ENCODE assay signal across 9 mouse cellular contexts in genomic region chr13:113355022-113355421, GRCm38 (mm10).
DNase-seq lines count a peak whose midpoint lies in the region; ATAC-seq and TF ChIP-seq lines count a peak whose summit lies in the region.
"Had no signal": no experiment of that assay in that cellular context is flagged by ENCODE, and none has a peak within 500 bp of the region (broad histone marks: within the 10 kb centered on the region; RNA-seq: fewer than 3 reads in every experiment).

No protein-coding gene starts in this region.

- in situ Hi-C loops in CH12.LX (cut with MboI; ENCODE audit: low pct_ligation_motif_present, low pct_unique_long_range_greater_than_20kb, low sequenced_read_pairs): no loop called here

- H3K27me3 ChIP-seq in CH12.LX (replicated peaks): no peaks in the 10 kb centered on the region
- H3K27me3 ChIP-seq in liver, postnatal 0 days (ENCODE audit: insufficient read depth, low read length): no peaks in the 10 kb centered on the region
- H3K27me3 ChIP-seq: liver, embryonic 12.5 days had no signal

- no peak for TF ChIP-seq POLR2A in CH12.LX (IDR thresholded peaks at IDR 0.05; ENCODE audit: low read depth, low read length)

- TF ChIP-seq CTCF in CH12.LX (conservative IDR thresholded peaks at IDR 0.05 in 1 of 2, IDR thresholded peaks at IDR 0.05 in 1 of 2; ENCODE audit: low read depth in 2 of 2, low read length in 2 of 2): no peak
- no peak for TF ChIP-seq CTCF in liver, postnatal 0 days (IDR thresholded peaks at IDR 0.05; ENCODE audit: low read depth)

- no peak overlapping the region for H3K9ac ChIP-seq in CH12.LX (ENCODE audit: insufficient read depth, low read depth)
- no peak overlapping the region for H3K9ac ChIP-seq in liver, postnatal 0 days (replicated peaks)
- H3K9ac ChIP-seq: liver, embryonic 12.5 days had no signal

- DNase-seq in cerebellum, postnatal 10 days: peak; percentile 23 to 42
- no peak for DNase-seq in cerebellum, adult 11 months
- peak; percentile 21 for DNase-seq in CH12.LX (ENCODE audit: extremely low read depth)
- DNase-seq in gastrocnemius, postnatal 25 days: peak; percentile 49
- peak; percentile 67 for DNase-seq in mesoderm, embryonic 11.5 days (ENCODE audit: low read depth, low spot score)
- no peak for DNase-seq in liver, postnatal 0 days
- no peak for DNase-seq in B cell, adult 2 months
- no peak for DNase-seq in right cerebral cortex, postnatal 36 days (ENCODE audit: low spot score in 2 of 2)

- no peak overlapping the region for H3K27ac ChIP-seq in CH12.LX (ENCODE audit: insufficient read depth, low read depth)
- H3K27ac ChIP-seq in liver, postnatal 0 days (ENCODE audit: low read depth): no peak overlapping the region
- H3K27ac ChIP-seq: liver, embryonic 12.5 days had no signal

- dilution Hi-C loops in CH12.LX (cut with MboI; ENCODE audit: extremely low pct_ligation_motif_present, extremely low pct_unique_long_range_greater_than_20kb, low sequenced_read_pairs): no loop called here

- ATAC-seq in liver, postnatal 0 days: no peak
- ATAC-seq: liver, embryonic 12.5 days had no signal

- 74% methylated on average over 4 of the region's 4 CpGs for WGBS in liver, postnatal 0 days (ENCODE audit: insufficient replicate concordance)

- H3K4me2 ChIP-seq in CH12.LX (ENCODE audit: insufficient read depth, low read depth, poor library complexity, severe bottlenecking): no peak overlapping the region
- no peak overlapping the region for H3K4me2 ChIP-seq in liver, postnatal 0 days (ENCODE audit: low read depth, low read length)
- H3K4me2 ChIP-seq: liver, embryonic 12.5 days had no signal

- peak; percentile 45 for TF ChIP-seq EP300 in CH12.LX (IDR thresholded peaks at IDR 0.05; ENCODE audit: low read length)
- no peak for TF ChIP-seq EP300 in liver, postnatal 0 days (IDR thresholded peaks at IDR 0.05; ENCODE audit: low read depth)

- H3K4me3 ChIP-seq in CH12.LX (replicated peaks in 1 of 3; ENCODE audit: low read depth in 2 of 3, low read length in 2 of 3, poor library complexity in 1 of 3): no peak overlapping the region
- H3K4me3 ChIP-seq in liver, postnatal 0 days (ENCODE audit: low read depth, low read length): no peak overlapping the region
- H3K4me3 ChIP-seq: liver, embryonic 12.5 days had no signal

- H3K79me2 ChIP-seq in CH12.LX (replicated peaks; ENCODE audit: control insufficient read depth, extremely low read depth, insufficient read depth, poor library complexity, severe bottlenecking): no peaks in the 10 kb centered on the region

- H3K9me3 ChIP-seq in CH12.LX (replicated peaks; ENCODE audit: low read length): no peaks in the 10 kb centered on the region
- H3K9me3 ChIP-seq in liver, postnatal 0 days (ENCODE audit: low read length): no peaks in the 10 kb centered on the region
- H3K9me3 ChIP-seq: liver, embryonic 12.5 days had no signal

- peaks cover 0 to 14% of the 10 kb centered on the region in 2 experiments; a peak in 2 of 4 replicates for H3K4me1 ChIP-seq in CH12.LX (ENCODE audit: control insufficient read depth in 1 of 2, insufficient read depth in 2 of 2)
- no peaks in the 10 kb centered on the region for H3K4me1 ChIP-seq in liver, postnatal 0 days (ENCODE audit: insufficient read depth)

- no peak for TF ChIP-seq RAD21 in CH12.LX (IDR thresholded peaks at IDR 0.05; ENCODE audit: low read depth, low read length)

- peaks cover 0 to 2% of the 10 kb centered on the region in 2 experiments for H3K36me3 ChIP-seq in CH12.LX (replicated peaks in 1 of 2; ENCODE audit: control insufficient read depth in 1 of 2, insufficient read depth in 1 of 2, low read length in 1 of 2)
- no peaks in the 10 kb centered on the region for H3K36me3 ChIP-seq in liver, postnatal 0 days (replicated peaks; ENCODE audit: insufficient read depth, low read length)
- H3K36me3 ChIP-seq: liver, embryonic 12.5 days had no signal

TF ChIP-seq in CH12.LX, 34 proteins besides CTCF, POLR2A, EP300 and RAD21:
- TF ChIP-seq NRF1 (IDR thresholded peaks at IDR 0.05; ENCODE audit: low read depth, low read length) (no peak), USF1 (IDR thresholded peaks at IDR 0.05; ENCODE audit: low read depth, low read length) (no peak), SIN3A (IDR thresholded peaks at IDR 0.05; ENCODE audit: low read length) (no peak), BHLHE40 (IDR thresholded peaks at IDR 0.05; ENCODE audit: low read depth, low read length) (no peak), TCF12 (IDR thresholded peaks at IDR 0.05; ENCODE audit: low read depth, low read length) (no peak), JUN (IDR thresholded peaks at IDR 0.05; ENCODE audit: insufficient read depth, low read depth, low read length) (peak; percentile 42; the same call in 1 of the 2 replicates), HCFC1 (IDR thresholded peaks at IDR 0.05; ENCODE audit: low read depth, low read length) (no peak), JUND (conservative IDR thresholded peaks at IDR 0.05; ENCODE audit: low read depth, low read length) (0 out of 2 replicates have a peak, but pooled peaks have one; percentile 21), SMC3 (IDR thresholded peaks at IDR 0.05; ENCODE audit: low read depth, low read length) (no peak), UBTF (IDR thresholded peaks at IDR 0.05; ENCODE audit: low read depth, low read length) (no peak), IRF4 (IDR thresholded peaks at IDR 0.05; ENCODE audit: low read depth, low read length) (peak; percentile 39; the same call in 1 of the 2 replicates), RCOR1 (conservative IDR thresholded peaks at IDR 0.05; ENCODE audit: low read depth, low read length) (no peak), KAT2A (IDR thresholded peaks at IDR 0.05; ENCODE audit: insufficient replicate concordance, low read length) (no peak), ETS1 (conservative IDR thresholded peaks at IDR 0.05; ENCODE audit: low read depth, low read length) (peak; percentile 55)

Comparison
In these comparisons a context has a peak if more than half of its experiments do, and no peak if none do; other contexts are left out.
1. DNase-seq: peak in cerebellum, postnatal 10 days (2 of 2), CH12.LX (single experiment), gastrocnemius, postnatal 25 days (single experiment) and mesoderm, embryonic 11.5 days (single experiment); none in cerebellum, adult 11 months (single experiment), liver, postnatal 0 days (single experiment), B cell, adult 2 months (0 of 2) and right cerebral cortex, postnatal 36 days (0 of 2).